Mouse (Mus musculus): ENCODE results near the gene Vtn.

DNA sequence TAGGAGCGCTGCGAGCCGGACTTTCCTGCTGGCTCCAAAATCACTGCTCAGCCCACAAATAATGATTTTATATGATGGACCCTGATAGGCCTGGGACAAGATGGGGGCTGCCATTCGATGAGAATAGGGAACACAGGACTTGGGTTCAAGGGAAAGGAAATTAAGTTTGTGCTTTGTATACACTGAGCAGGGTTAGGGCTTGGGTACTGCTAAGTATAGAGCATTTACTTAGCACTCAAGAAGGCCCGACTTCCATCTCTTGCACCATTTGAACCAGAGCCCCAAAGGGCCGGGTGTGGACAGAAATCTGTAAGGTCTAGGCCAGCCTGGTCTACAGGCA, 52.1 kb downstream of the Vtn start:
- no peak for TF ChIP-seq GATA2 (IDR thresholded peaks at IDR 0.05; ENCODE audit: borderline replicate concordance, low read depth, low read length)
- TF ChIP-seq CTCF (IDR thresholded peaks at IDR 0.05; ENCODE audit: low read depth, low read length) = no peak

All from G1E (cell line).